Mouse (Mus musculus): ENCODE measurements at regions not wholly inside any gene's neighbourhood (a gene's known extent, or its start where the extent isn't known, plus 50 kb on each side); places are given as distances from the start of the nearest gene placed in this dataset.

GRCm38 (mm10) chr12:7192591-7192990 is 784.9 kb upstream of the Apob start:
- H3K4me1 ChIP-seq (ENCODE audit: control insufficient read depth, insufficient read depth, low read depth, low read length) = no peaks in the 10 kb centered on the region
- ATAC-seq = no peak
- H3K4me3 ChIP-seq (ENCODE audit: low read length) = no peak overlapping the region
- H3K27ac ChIP-seq (ENCODE audit: low read depth, low read length) = no peak overlapping the region
- H3K36me3 ChIP-seq (ENCODE audit: control insufficient read depth, insufficient read depth, low read length) = no peaks in the 10 kb centered on the region
- no peak overlapping the region for H3K9ac ChIP-seq (ENCODE audit: low read depth, low read length)
- no peaks in the 10 kb centered on the region for H3K9me3 ChIP-seq (ENCODE audit: control insufficient read depth, low read length)
- no peaks in the 10 kb centered on the region for H3K27me3 ChIP-seq (replicated peaks; ENCODE audit: control insufficient read depth, insufficient read depth, low read length)
- H3K4me2 ChIP-seq (ENCODE audit: low read length) = no peak overlapping the region
- WGBS = 70% methylated on average over 3 of the region's 3 CpGs

- H3K27ac ChIP-seq (ENCODE audit: low read depth, low read length) = no peak overlapping the region
- H3K36me3 ChIP-seq (ENCODE audit: control insufficient read depth, insufficient read depth, low read length) = no peaks in the 10 kb centered on the region
- no peaks in the 10 kb centered on the region for H3K4me1 ChIP-seq (ENCODE audit: control insufficient read depth, insufficient read depth, low read depth, low read length)
- no peak for ATAC-seq
- H3K9ac ChIP-seq (ENCODE audit: low read depth, low read length) = no peak overlapping the region
- H3K4me2 ChIP-seq (ENCODE audit: low read length) = no peak overlapping the region
- H3K4me3 ChIP-seq (ENCODE audit: low read length) = no peak overlapping the region
- H3K9me3 ChIP-seq (ENCODE audit: control insufficient read depth, low read length) = no peaks in the 10 kb centered on the region
- H3K27me3 ChIP-seq (replicated peaks; ENCODE audit: control insufficient read depth, insufficient read depth, low read length) = no peaks in the 10 kb centered on the region
Measured at GRCm38 (mm10) chr12:7198098-7198497, 779.4 kb upstream of the Apob start.

- H3K4me3 ChIP-seq (ENCODE audit: low read length) = no peak overlapping the region
- no peaks in the 10 kb centered on the region for H3K4me1 ChIP-seq (ENCODE audit: control insufficient read depth, insufficient read depth, low read depth, low read length)
- no peaks in the 10 kb centered on the region for H3K27me3 ChIP-seq (replicated peaks; ENCODE audit: control insufficient read depth, insufficient read depth, low read length)
- no peaks in the 10 kb centered on the region for H3K9me3 ChIP-seq (ENCODE audit: control insufficient read depth, low read length)
- no peak for ATAC-seq
- no peaks in the 10 kb centered on the region for H3K36me3 ChIP-seq (ENCODE audit: control insufficient read depth, insufficient read depth, low read length)
- 92% methylated on average over 1 of the region's 1 CpGs for WGBS
- no peak overlapping the region for H3K27ac ChIP-seq (ENCODE audit: low read depth, low read length)
- H3K9ac ChIP-seq (ENCODE audit: low read depth, low read length) = no peak overlapping the region
- H3K4me2 ChIP-seq (ENCODE audit: low read length) = no peak overlapping the region
Measured at GRCm38 (mm10) chr12:7200879-7201278, 776.6 kb upstream of the Apob start.

GRCm38 (mm10) chr12:7215686-7216085 is 761.8 kb upstream of the Apob start:
- no peak for ATAC-seq
- Histone ChIP-seq H3K27me3 (replicated peaks; ENCODE audit: control insufficient read depth, insufficient read depth, low read length) (no peaks in the 10 kb centered on the region), H3K4me2 (ENCODE audit: low read length) (no peak overlapping the region), H3K4me3 (ENCODE audit: low read length) (no peak overlapping the region), H3K9me3 (ENCODE audit: control insufficient read depth, low read length) (no peaks in the 10 kb centered on the region), H3K4me1 (ENCODE audit: control insufficient read depth, insufficient read depth, low read depth, low read length) (no peaks in the 10 kb centered on the region; the same call in 1 of the 2 replicates), H3K9ac (ENCODE audit: low read depth, low read length) (no peak overlapping the region), H3K27ac (ENCODE audit: low read depth, low read length) (no peak overlapping the region), H3K36me3 (ENCODE audit: control insufficient read depth, insufficient read depth, low read length) (no peaks in the 10 kb centered on the region)
- WGBS = 71% methylated on average over 6 of the region's 6 CpGs

- no peaks in the 10 kb centered on the region for H3K27me3 ChIP-seq (replicated peaks; ENCODE audit: control insufficient read depth, insufficient read depth, low read length)
- no peak for ATAC-seq
- H3K27ac ChIP-seq (ENCODE audit: low read depth, low read length) = no peak overlapping the region
- H3K4me1 ChIP-seq (ENCODE audit: control insufficient read depth, insufficient read depth, low read depth, low read length) = no peaks in the 10 kb centered on the region; the same call in 1 of the 2 replicates
- H3K4me2 ChIP-seq (ENCODE audit: low read length) = no peak overlapping the region
- no peak overlapping the region for H3K4me3 ChIP-seq (ENCODE audit: low read length)
- no peak overlapping the region for H3K9ac ChIP-seq (ENCODE audit: low read depth, low read length)
- H3K36me3 ChIP-seq (ENCODE audit: control insufficient read depth, insufficient read depth, low read length) = no peaks in the 10 kb centered on the region
- no peaks in the 10 kb centered on the region for H3K9me3 ChIP-seq (ENCODE audit: control insufficient read depth, low read length)
- WGBS = 43% methylated on average over 3 of the region's 3 CpGs
Measured at GRCm38 (mm10) chr12:7217499-7217898, 759.9 kb upstream of the Apob start.

- WGBS = 43% methylated on average over 2 of the region's 2 CpGs
Measured at GRCm38 (mm10) chr12:7228124-7228523, 749.3 kb upstream of the Apob start.

GRCm38 (mm10) chr12:7228541-7229225 is 748.8 kb upstream of the Apob start:
- no peak overlapping the region for H3K4me2 ChIP-seq (ENCODE audit: low read length)
- no peaks in the 10 kb centered on the region for H3K27me3 ChIP-seq (replicated peaks; ENCODE audit: control insufficient read depth, insufficient read depth, low read length)
- H3K27ac ChIP-seq (ENCODE audit: low read depth, low read length) = no peak overlapping the region
- no peak for ATAC-seq
- no peaks in the 10 kb centered on the region for H3K4me1 ChIP-seq (ENCODE audit: control insufficient read depth, insufficient read depth, low read depth, low read length)
- no peaks in the 10 kb centered on the region for H3K36me3 ChIP-seq (ENCODE audit: control insufficient read depth, insufficient read depth, low read length)
- no peaks in the 10 kb centered on the region for H3K9me3 ChIP-seq (ENCODE audit: control insufficient read depth, low read length)
- WGBS = 64% methylated on average over 9 of the region's 9 CpGs
- no peak overlapping the region for H3K4me3 ChIP-seq (ENCODE audit: low read length)
- no peak overlapping the region for H3K9ac ChIP-seq (ENCODE audit: low read depth, low read length)

More at GRCm38 (mm10) chr12:7228124-7228523, 749.3 kb upstream of the Apob start:
- no peak overlapping the region for H3K4me3 ChIP-seq (ENCODE audit: low read length)
- H3K9ac ChIP-seq (ENCODE audit: low read depth, low read length) = no peak overlapping the region
- no peak overlapping the region for H3K27ac ChIP-seq (ENCODE audit: low read depth, low read length)
- no peaks in the 10 kb centered on the region for H3K36me3 ChIP-seq (ENCODE audit: control insufficient read depth, insufficient read depth, low read length)
- no peaks in the 10 kb centered on the region for H3K9me3 ChIP-seq (ENCODE audit: control insufficient read depth, low read length)
- no peak for ATAC-seq
- H3K27me3 ChIP-seq (replicated peaks; ENCODE audit: control insufficient read depth, insufficient read depth, low read length) = no peaks in the 10 kb centered on the region
- no peaks in the 10 kb centered on the region for H3K4me1 ChIP-seq (ENCODE audit: control insufficient read depth, insufficient read depth, low read depth, low read length)
- no peak overlapping the region for H3K4me2 ChIP-seq (ENCODE audit: low read length)

- H3K27ac ChIP-seq (ENCODE audit: low read depth, low read length) = no peak overlapping the region
- H3K9me3 ChIP-seq (ENCODE audit: control insufficient read depth, low read length) = no peaks in the 10 kb centered on the region
- H3K4me2 ChIP-seq (ENCODE audit: low read length) = no peak overlapping the region
- H3K27me3 ChIP-seq (replicated peaks; ENCODE audit: control insufficient read depth, insufficient read depth, low read length) = no peaks in the 10 kb centered on the region
- ATAC-seq = no peak
- no peaks in the 10 kb centered on the region for H3K36me3 ChIP-seq (ENCODE audit: control insufficient read depth, insufficient read depth, low read length)
- H3K4me3 ChIP-seq (ENCODE audit: low read length) = no peak overlapping the region
- H3K9ac ChIP-seq (ENCODE audit: low read depth, low read length) = no peak overlapping the region
- no peaks in the 10 kb centered on the region for H3K4me1 ChIP-seq (ENCODE audit: control insufficient read depth, insufficient read depth, low read depth, low read length)
Measured at GRCm38 (mm10) chr12:7250324-7250723, 727.1 kb upstream of the Apob start.

GRCm38 (mm10) chr12:7270587-7270986 is 706.9 kb upstream of the Apob start:
- H3K27me3 ChIP-seq (replicated peaks; ENCODE audit: control insufficient read depth, insufficient read depth, low read length) = no peaks in the 10 kb centered on the region
- H3K36me3 ChIP-seq (ENCODE audit: control insufficient read depth, insufficient read depth, low read length) = no peaks in the 10 kb centered on the region
- H3K9me3 ChIP-seq (ENCODE audit: control insufficient read depth, low read length) = no peaks in the 10 kb centered on the region
- WGBS = 93% methylated on average over 1 of the region's 1 CpGs
- no peak overlapping the region for H3K4me2 ChIP-seq (ENCODE audit: low read length)
- H3K4me3 ChIP-seq (ENCODE audit: low read length) = no peak overlapping the region
- no peak overlapping the region for H3K9ac ChIP-seq (ENCODE audit: low read depth, low read length)
- H3K4me1 ChIP-seq (ENCODE audit: control insufficient read depth, insufficient read depth, low read depth, low read length) = no peaks in the 10 kb centered on the region
- H3K27ac ChIP-seq (ENCODE audit: low read depth, low read length) = no peak overlapping the region
- no peak for ATAC-seq

Measured in hindbrain, embryonic 16.5 days (tissue).